ENCODE assay signal across 22 mouse cellular contexts in genomic region chr9:4505087-4505486, GRCm38 (mm10).
DNase-seq lines count a peak whose midpoint lies in the region; ATAC-seq lines count a peak whose summit lies in the region.
"Had no signal": no experiment of that assay in that cellular context is flagged by ENCODE, and none has a peak within 500 bp of the region (broad histone marks: within the 10 kb centered on the region; RNA-seq: fewer than 3 reads in every experiment).

No protein-coding gene starts in this region.

- no peaks in the 10 kb centered on the region for H3K9me3 ChIP-seq in kidney, embryonic 14.5 days (ENCODE audit: control insufficient read depth, low read length)
- no peaks in the 10 kb centered on the region for H3K9me3 ChIP-seq in neural tube, embryonic 12.5 days
- no peaks in the 10 kb centered on the region for H3K9me3 ChIP-seq in neural tube, embryonic 15.5 days (replicated peaks)
- H3K9me3 ChIP-seq: heart, embryonic 12.5 days; limb, embryonic 10.5 days had no signal

- H3K4me1 ChIP-seq in kidney, embryonic 14.5 days (ENCODE audit: control insufficient read depth, insufficient read depth, low read length) = no peaks in the 10 kb centered on the region
- no peaks in the 10 kb centered on the region for H3K4me1 ChIP-seq in neural tube, embryonic 12.5 days
- H3K4me1 ChIP-seq in neural tube, embryonic 15.5 days = no peaks in the 10 kb centered on the region
- H3K4me1 ChIP-seq: heart, embryonic 12.5 days; limb, embryonic 10.5 days had no signal

- H3K27me3 ChIP-seq in kidney, embryonic 14.5 days (ENCODE audit: control insufficient read depth, insufficient read depth, low read length) = no peaks in the 10 kb centered on the region
- H3K27me3 ChIP-seq in neural tube, embryonic 12.5 days (replicated peaks) = no peaks in the 10 kb centered on the region
- H3K27me3 ChIP-seq in neural tube, embryonic 15.5 days (replicated peaks) = no peaks in the 10 kb centered on the region
- H3K27me3 ChIP-seq: heart, embryonic 12.5 days; Patski had no signal

- H3K4me2 ChIP-seq in kidney, embryonic 14.5 days (replicated peaks; ENCODE audit: low read depth, low read length) = no peak overlapping the region
- H3K4me2 ChIP-seq in neural tube, embryonic 12.5 days (replicated peaks) = no peak overlapping the region
- H3K4me2 ChIP-seq in neural tube, embryonic 15.5 days = no peak overlapping the region
- H3K4me2 ChIP-seq: heart, embryonic 12.5 days had no signal

- H3K4me3 ChIP-seq in kidney, embryonic 14.5 days (ENCODE audit: low read length) = no peak overlapping the region
- no peak overlapping the region for H3K4me3 ChIP-seq in neural tube, embryonic 12.5 days
- no peak overlapping the region for H3K4me3 ChIP-seq in neural tube, embryonic 15.5 days (replicated peaks)
- H3K4me3 ChIP-seq: heart, embryonic 12.5 days; left cerebral cortex, adult 2 months; limb, embryonic 10.5 days had no signal

- WGBS in kidney, embryonic 14.5 days = 21% methylated on average over 1 of the region's 1 CpGs
- WGBS in neural tube, embryonic 12.5 days = 12% methylated on average over 1 of the region's 1 CpGs
- 11% methylated on average over 1 of the region's 1 CpGs for WGBS in neural tube, embryonic 15.5 days

- peak; percentile 60; the same call in 1 of the 2 replicates for ATAC-seq in kidney, embryonic 14.5 days (ENCODE audit: low FRiP score, low TSS enrichment)
- ATAC-seq in neural tube, embryonic 12.5 days (ENCODE audit: low FRiP score, low read depth) = peak; percentile 41; the same call in 1 of the 2 replicates
- ATAC-seq in neural tube, embryonic 15.5 days (ENCODE audit: low FRiP score) = no peak
- ATAC-seq: hindbrain, postnatal 0 days; intestine, postnatal 0 days; Patski had no signal

- no peak overlapping the region for H3K27ac ChIP-seq in kidney, embryonic 14.5 days (ENCODE audit: low read depth, low read length)
- no peak overlapping the region for H3K27ac ChIP-seq in neural tube, embryonic 12.5 days
- H3K27ac ChIP-seq in neural tube, embryonic 15.5 days (replicated peaks) = no peak overlapping the region
- H3K27ac ChIP-seq: hindbrain, postnatal 0 days; left cerebral cortex, adult 2 months; limb, embryonic 10.5 days; stomach, postnatal 0 days had no signal

- no peaks in the 10 kb centered on the region for H3K36me3 ChIP-seq in kidney, embryonic 14.5 days (ENCODE audit: control insufficient read depth, insufficient read depth, low read length)
- no peaks in the 10 kb centered on the region for H3K36me3 ChIP-seq in neural tube, embryonic 12.5 days
- H3K36me3 ChIP-seq in neural tube, embryonic 15.5 days = no peaks in the 10 kb centered on the region
- H3K36me3 ChIP-seq: heart, embryonic 12.5 days; limb, embryonic 10.5 days had no signal

- no peak overlapping the region for H3K9ac ChIP-seq in kidney, embryonic 14.5 days (ENCODE audit: low read depth, low read length)
- H3K9ac ChIP-seq in neural tube, embryonic 12.5 days = no peak overlapping the region
- H3K9ac ChIP-seq in neural tube, embryonic 15.5 days (replicated peaks) = no peak overlapping the region
- H3K9ac ChIP-seq: heart, embryonic 12.5 days had no signal

- DNase-seq in kidney, adult 11 months = no peak
- DNase-seq in embryo, embryonic 10 days (ENCODE audit: low spot score) = peak; percentile 23
- peak; percentile 43 for DNase-seq in mesoderm, embryonic 11.5 days (ENCODE audit: low read depth, low spot score)
- no peak for DNase-seq in cerebellum, postnatal 36 days
- no peak for DNase-seq in cerebellum, adult 8-10 months
- DNase-seq: adrenal gland, postnatal 14 days; cerebellum, adult 11-12 months; heart, adult 11 months; kidney, postnatal 14 days; layer of hippocampus, adult 9-11 months; lung, adult 18-20 months; right cerebral cortex, adult 18-20 months had no signal

Comparison
In these comparisons a context has a peak if more than half of its experiments do, and no peak if none do; other contexts are left out.
1. DNase-seq: peak in embryo, embryonic 10 days (single experiment) and mesoderm, embryonic 11.5 days (single experiment); none in kidney, adult 11 months (single experiment), cerebellum, postnatal 36 days (0 of 2) and cerebellum, adult 8-10 months (single experiment).